Mouse (Mus musculus) C2C12 (cell line): ENCODE measurements around the gene Lrp1.

Experiments
- CEBPB ChIP-seq: IDR thresholded peaks from one replicate; pipeline ENCODE4 v1.6.1; 2011; ENCODE audit warnings: low read depth, mild to moderate bottlenecking, control low read depth, moderate library complexity
- CTCF ChIP-seq: IDR thresholded peaks from one replicate; pipeline ENCODE4 v1.5.1; 2011; ENCODE audit not compliant: control insufficient read depth, insufficient read depth, insufficient read length
- FOSL1 ChIP-seq: IDR thresholded peaks from one replicate; pipeline ENCODE4 v1.8.0; 2011; ENCODE audit warnings: mild to moderate bottlenecking, low read length; ENCODE audit not compliant: poor library complexity, insufficient read depth, severe bottlenecking
- MAX ChIP-seq: IDR thresholded peaks from one replicate; pipeline ENCODE4 v1.6.1; 2011; ENCODE audit warnings: mild to moderate bottlenecking, control low read depth
- MYOD1 ChIP-seq: IDR thresholded peaks from one replicate; pipeline ENCODE4 v1.6.1; 2011; ENCODE audit warnings: low read depth; ENCODE audit not compliant: control insufficient read depth, insufficient read length
- USF1 ChIP-seq: IDR thresholded peaks from one replicate; pipeline ENCODE4 v1.6.1; 2011; ENCODE audit warnings: low read depth, mild to moderate bottlenecking, control low read depth, moderate library complexity

GRCm38 (mm10) chr10:127515271-127515982 is 105.5 kb downstream of the Lrp1 start:
- no peak for TF ChIP-seq CTCF
- no peak for TF ChIP-seq CEBPB
- no peak for TF ChIP-seq USF1
- no peak for TF ChIP-seq MAX
- TF ChIP-seq MYOD1 = no peak
- TF ChIP-seq FOSL1 = no peak
